Mouse (Mus musculus) heart, postnatal 0 days (tissue): ENCODE data around the gene Nkg7. TPM values are rescaled to one million over a fixed set of nuclear protein-coding genes. Genes with fewer than 3 reads are reported as not detected.

Experiments used
- ATAC-seq: fragments of 200-750 bp; cut with Nextera tagmentation; 2 replicates; pipeline ENCODE4 v1.8.0; 2017; ENCODE audit warnings: low read depth, moderate number of reproducible peaks, moderate library complexity; ENCODE audit not compliant: insufficient read depth
- DNase-seq: peaks from one replicate; pipeline ENCODE4 v3.0.0-alpha.2; 2016; ENCODE audit warnings: low spot score
- H3K27ac ChIP-seq: fragments of 300-500 bp; sonication (generic); 2 replicates; pipeline ENCODE4 v1.5.1; 2014; ENCODE audit warnings: low read depth, mild to moderate bottlenecking
- H3K27me3 ChIP-seq: fragments of 300-500 bp; sonication (generic); 2 replicates; pipeline ENCODE4 v1.6.1; 2014; ENCODE audit warnings: low read length, mixed read lengths; ENCODE audit not compliant: control insufficient read depth, insufficient read depth
- H3K36me3 ChIP-seq: fragments of 300-500 bp; sonication (generic); replicated peaks from 2 replicates; pipeline ENCODE4 v1.6.1; 2014; ENCODE audit warnings: low read length, mixed read lengths; ENCODE audit not compliant: control insufficient read depth, insufficient read depth
- H3K4me1 ChIP-seq: fragments of 300-500 bp; sonication (generic); 2 replicates; pipeline ENCODE4 v1.6.1; 2014; ENCODE audit warnings: antibody characterized with exemption; ENCODE audit not compliant: control insufficient read depth, insufficient read depth
- H3K4me2 ChIP-seq: fragments of 300-500 bp; sonication (generic); 2 replicates; pipeline ENCODE4 v1.6.1; 2014; ENCODE audit warnings: low read depth, mild to moderate bottlenecking, low read length, moderate library complexity
- H3K4me3 ChIP-seq: fragments of 300-500 bp; sonication (generic); 2 replicates; pipeline ENCODE4 v1.5.1; 2014; ENCODE audit warnings: low read depth, low read length
- H3K9ac ChIP-seq: fragments of 300-500 bp; sonication (generic); replicated peaks from 2 replicates; pipeline ENCODE4 v1.6.1; 2014; ENCODE audit warnings: low read depth, low read length, mixed read lengths
- H3K9me3 ChIP-seq: fragments of 300-500 bp; sonication (generic); replicated peaks from 2 replicates; pipeline ENCODE4 v1.6.1; 2016; ENCODE audit warnings: low read length; ENCODE audit not compliant: control insufficient read depth
- CTCF ChIP-seq: IDR thresholded peaks from 2 replicates; pipeline ENCODE4 v1.5.1; 2016; ENCODE audit warnings: antibody characterized with exemption, control low read depth, low read depth
- EP300 ChIP-seq: IDR thresholded peaks from 2 replicates; pipeline ENCODE4 v1.6.1; 2016; ENCODE audit warnings: antibody characterized with exemption, low read depth
- WGBS: fragments of 180-500 bp; shearing (Covaris S2); extraction: QIAGEN DNeasy Blood & Tissue Kit; methylation state at CpG from one replicate; pipeline ENCODE4 v1.1.7; 2014; 5-methylcytosine and 5-hydroxymethylcytosine counted together
- polyA plus RNA-seq: library from polyadenylated mRNA; unstranded; fragments of >200 nt; fragmentation: Nextera tagmentation; extraction: Ambion mirVana; gene quantifications from 2 replicates; pipeline ENCODE4 v1.2.1, GENCODE M21; 2015
- total RNA-seq: library from RNA; depleted of rRNA; stranded (reverse); fragments of >200 nt; gene quantifications from 2 replicates; pipeline ENCODE4 v1.2.3, GENCODE M21; 2014; ENCODE audit warnings: low replicate concordance

Nkg7 gene
- total and polyA plus RNA-seq, 2 experiments from 2014 or later: 0.18 TPM; not detected in 1

- WGBS: 81% methylated on average over 6 of the region's 6 CpGs
- Histone ChIP-seq H3K4me3 (no peak within 1 kb of the TSS), H3K4me1 (peaks cover 18% of the 10 kb centered on the region), H3K36me3 (no peaks in the 10 kb centered on the region), H3K27me3 (no peaks in the 10 kb centered on the region), H3K9me3 (no peaks in the 10 kb centered on the region), H3K4me2 (no peak within 1 kb of the TSS), H3K27ac (no peak within 1 kb of the TSS), H3K9ac (no peak within 1 kb of the TSS)
- TF ChIP-seq CTCF (no peak), EP300 (no peak)
- no peak for DNase-seq
- no peak for ATAC-seq
Measured at GRCm38 (mm10) chr7:43440482-43440881, 3.6 kb downstream of the Nkg7 start, which contains the start of gene Cldnd2. TSS of gene Cldnd2 (plus strand) at chr7:43440782.

- ATAC-seq: no peak
- no peak for DNase-seq
- no peaks in the 10 kb centered on the region for H3K9me3 ChIP-seq
- TF ChIP-seq EP300: no peak
- TF ChIP-seq CTCF: no peak
- H3K4me2 ChIP-seq: no peak overlapping the region
- no peak overlapping the region for H3K9ac ChIP-seq
- WGBS: 82% methylated on average over 3 of the region's 3 CpGs
- peaks cover 20% of the 10 kb centered on the region for H3K4me1 ChIP-seq
- no peak overlapping the region for H3K27ac ChIP-seq
- H3K27me3 ChIP-seq: no peaks in the 10 kb centered on the region
- no peak overlapping the region for H3K4me3 ChIP-seq
- no peaks in the 10 kb centered on the region for H3K36me3 ChIP-seq
Measured at GRCm38 (mm10) chr7:43441071-43441470, 4.2 kb downstream of the Nkg7 start.

GRCm38 (mm10) chr7:43442684-43443083 is 5.8 kb downstream of the Nkg7 start:
- TF ChIP-seq CTCF (no peak), EP300 (no peak)

GRCm38 (mm10) chr7:43443126-43443916 is 6.4 kb downstream of the Nkg7 start:
- TF ChIP-seq CTCF (no peak), EP300 (no peak; the same call in 1 of the 2 replicates)
- Histone ChIP-seq H3K9me3 (no peaks in the 10 kb centered on the region), H3K36me3 (no peaks in the 10 kb centered on the region), H3K4me2 (peak overlapping the region; percentile 84), H3K27ac (peak overlapping the region; percentile 99), H3K4me3 (peak overlapping the region; percentile 50), H3K9ac (peak overlapping the region; percentile 60), H3K27me3 (no peaks in the 10 kb centered on the region), H3K4me1 (peaks cover 42% of the 10 kb centered on the region)
- WGBS: under 1% methylated on average over 36 of the region's 36 CpGs
- DNase-seq: peak; percentile 86
- ATAC-seq: peak; percentile 90

More at GRCm38 (mm10) chr7:43442684-43443083, 5.8 kb downstream of the Nkg7 start:
- Histone ChIP-seq H3K27me3 (no peaks in the 10 kb centered on the region), H3K36me3 (no peaks in the 10 kb centered on the region), H3K4me1 (peaks cover 35% of the 10 kb centered on the region), H3K4me3 (peak overlapping the region; percentile 50), H3K9ac (peak overlapping the region; percentile 60), H3K9me3 (no peaks in the 10 kb centered on the region), H3K4me2 (peak overlapping the region; percentile 84), H3K27ac (peak overlapping the region; percentile 99)
- no peak for DNase-seq
- 19% methylated on average over 9 of the region's 9 CpGs for WGBS
- no peak for ATAC-seq

- DNase-seq (peak; percentile 99), ATAC-seq (peak; percentile 98)
- Histone ChIP-seq H3K36me3 (no peaks in the 10 kb centered on the region), H3K4me1 (peaks cover 47% of the 10 kb centered on the region), H3K27ac (peak within 1 kb of the TSS; percentile 99), H3K9me3 (no peaks in the 10 kb centered on the region), H3K9ac (peak within 1 kb of the TSS; percentile 60), H3K27me3 (no peaks in the 10 kb centered on the region), H3K4me3 (peak within 1 kb of the TSS; percentile 50), H3K4me2 (peak within 1 kb of the TSS; percentile 84)
- 0% methylated on average over 27 of the region's 27 CpGs for WGBS
- TF ChIP-seq CTCF (no peak), EP300 (no peak; the same call in 1 of the 2 replicates)
Measured at GRCm38 (mm10) chr7:43443917-43444293, 7.0 kb downstream of the Nkg7 start, which contains the start of the genes Etfb and Gm45233. TSS of gene Etfb (plus strand) at chr7:43444083. TSS of gene Gm45233 (plus strand) at chr7:43444128.
